Mouse (Mus musculus): Measurements from ENCODE around the gene Rarb.

The Rarb gene

DNA sequence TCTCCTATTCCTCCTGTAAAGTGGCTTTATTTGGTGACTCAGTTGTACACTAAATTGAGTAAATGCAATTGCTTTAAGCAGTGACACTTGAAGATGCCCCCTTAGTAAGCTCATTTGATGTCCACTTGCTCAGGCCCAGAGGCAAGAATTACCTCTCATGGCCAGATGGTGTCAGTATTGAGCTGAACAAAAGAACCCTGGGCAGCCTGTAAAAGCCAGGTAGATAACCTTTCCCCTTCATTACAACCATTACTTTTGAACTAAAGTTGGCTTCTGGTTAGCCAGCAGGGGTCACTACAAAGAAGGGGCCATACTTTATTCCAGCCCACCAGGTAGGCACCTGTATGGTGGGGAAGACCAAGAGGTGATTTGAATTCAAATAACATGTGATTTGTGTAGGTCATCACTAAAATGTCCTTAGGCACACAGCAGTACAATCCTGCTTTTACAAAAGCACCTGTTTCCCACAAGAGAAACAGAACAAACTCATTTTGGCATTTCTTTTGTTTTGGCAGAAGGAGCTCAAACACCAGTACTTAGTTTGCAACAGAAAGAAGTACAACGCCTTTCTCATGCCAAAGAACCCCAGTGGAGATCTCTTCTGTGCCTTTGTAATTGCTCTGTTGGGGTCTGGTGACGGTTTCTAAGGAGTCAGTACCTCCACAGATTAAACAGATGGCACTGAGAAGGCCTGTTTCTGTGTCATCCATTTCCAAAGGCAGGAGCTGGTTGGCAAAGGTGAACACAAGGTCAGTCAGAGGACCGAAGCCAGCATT is 384.4 kb downstream of the Rarb start:
- peak; percentile 75 for DNase-seq (ENCODE audit: low spot score)

DNA sequence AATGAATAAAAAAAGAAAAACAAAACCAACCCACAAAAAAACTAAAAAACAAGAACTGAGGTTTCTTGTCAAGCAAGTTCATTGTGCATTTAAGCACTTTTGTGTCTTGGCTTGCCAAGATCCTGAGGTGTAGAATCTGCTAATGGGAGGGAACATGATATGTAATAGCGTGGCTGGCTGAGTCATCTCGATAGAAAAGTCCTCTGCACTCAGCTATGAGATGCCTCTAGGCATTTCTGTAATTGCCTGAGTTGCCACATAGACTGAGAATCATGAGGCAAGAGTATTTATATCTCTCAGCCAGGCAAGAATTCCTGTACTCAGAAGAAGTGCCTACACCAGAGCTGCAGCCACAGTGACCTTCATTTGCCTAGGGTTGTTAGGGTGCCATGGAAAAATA is 385.8 kb downstream of the Rarb start:
- no peak for DNase-seq (ENCODE audit: low spot score)

DNA sequence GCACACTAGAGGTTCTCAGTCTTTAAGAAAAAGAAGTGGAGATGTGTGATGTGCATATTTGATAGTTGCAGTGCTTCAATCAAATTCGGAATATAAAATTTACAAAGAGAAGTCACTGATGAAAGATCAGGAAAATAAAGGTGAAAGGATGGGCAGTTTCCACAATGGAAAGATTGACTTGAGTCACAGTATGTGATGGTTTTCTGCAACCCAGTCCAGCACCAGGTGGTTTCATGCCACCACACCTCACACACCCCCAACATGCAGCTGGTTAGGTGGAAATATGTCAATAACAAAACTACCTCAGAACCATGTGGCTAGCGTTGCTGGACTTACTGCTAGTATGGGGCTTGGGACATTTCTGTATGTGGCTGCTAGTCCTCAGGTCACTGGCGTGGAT is 386.4 kb downstream of the Rarb start:
- no peak for DNase-seq (ENCODE audit: low spot score)

DNA sequence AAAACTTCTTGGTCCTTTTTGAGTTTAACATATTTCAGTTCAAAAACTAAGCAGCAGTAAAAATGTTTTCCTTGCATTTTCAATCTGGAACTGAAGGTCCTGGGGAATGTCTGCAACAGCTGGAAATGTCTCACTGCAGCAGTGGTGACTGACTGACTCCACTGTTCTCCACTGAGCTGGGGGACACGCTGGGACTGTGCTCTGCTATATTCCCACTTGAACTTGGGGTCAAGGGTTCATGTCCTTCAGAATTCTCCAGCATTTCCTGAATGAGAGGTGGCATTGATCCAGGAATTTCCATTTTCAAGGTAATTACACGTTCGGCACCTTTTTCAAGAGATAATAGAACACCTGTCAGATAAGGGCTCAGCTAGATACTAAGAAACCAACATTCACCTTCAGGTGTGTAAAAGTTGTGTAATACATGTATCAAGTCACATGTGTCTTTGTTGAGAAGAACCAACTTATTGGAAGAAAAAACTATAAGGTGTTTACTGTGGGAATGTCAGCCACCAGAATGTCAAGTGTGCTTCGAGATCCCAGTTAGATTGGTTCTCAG is 386.9 kb downstream of the Rarb start:
- DNase-seq (ENCODE audit: low spot score), result no peak

DNA sequence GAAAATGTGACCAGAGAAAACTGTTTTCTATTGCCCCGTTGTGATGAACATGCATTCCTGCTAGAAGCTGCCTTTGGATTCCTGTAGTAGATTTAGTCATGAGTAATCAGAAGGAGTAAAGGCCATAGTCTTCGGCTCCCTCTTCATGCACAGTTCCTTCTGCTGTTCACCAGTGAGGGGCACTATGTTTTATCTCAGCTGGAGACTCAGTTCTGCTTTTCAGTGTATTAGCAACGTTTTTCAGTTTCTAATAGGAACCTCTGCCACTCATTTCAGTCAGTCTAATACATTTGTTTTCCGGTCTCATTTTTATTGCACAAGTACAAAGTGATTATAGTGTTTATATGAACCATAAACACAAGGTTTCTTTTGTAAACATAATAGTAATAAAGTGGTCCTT is 391.4 kb downstream of the Rarb start:
- DNase-seq (ENCODE audit: low spot score), result no peak

DNA sequence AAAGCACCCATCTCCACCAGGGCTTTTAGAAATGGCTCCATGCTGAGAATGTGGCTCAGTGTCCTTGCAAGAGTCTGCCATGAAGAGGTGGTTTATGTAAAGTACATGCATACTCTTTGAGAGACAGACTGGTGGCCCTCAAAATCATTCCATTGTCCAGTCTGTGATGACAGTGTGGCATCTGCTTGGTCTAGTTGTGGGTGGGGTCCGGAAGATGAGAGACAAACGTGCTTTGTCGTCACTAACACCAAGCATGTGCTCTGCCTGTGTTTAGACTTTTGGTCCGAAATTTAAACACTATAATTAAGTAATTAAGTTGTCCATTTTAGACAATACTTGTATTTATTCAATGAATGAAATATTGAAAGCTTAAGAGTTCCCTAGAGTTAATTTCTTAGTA is 404.8 kb downstream of the Rarb start:
- no peak for DNase-seq (ENCODE audit: low spot score)

DNA sequence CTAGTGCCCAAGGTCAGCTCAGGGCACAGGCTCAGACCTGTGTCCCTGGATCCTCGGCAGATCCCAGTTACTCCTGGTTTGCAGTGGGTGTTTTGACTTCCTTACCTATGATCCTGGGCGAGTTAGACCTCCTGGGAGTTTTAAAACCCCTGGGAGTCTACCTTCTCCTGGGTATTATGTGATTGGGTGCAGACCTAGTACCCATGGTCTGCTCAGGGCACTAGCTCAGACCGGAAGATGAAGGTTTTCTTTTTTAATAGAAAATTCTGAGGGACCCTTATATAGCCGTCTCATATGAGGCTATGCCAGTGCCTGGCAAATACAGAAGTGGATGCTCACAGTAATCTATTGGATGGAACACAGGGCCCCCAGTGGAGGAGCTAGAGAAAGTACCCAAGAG is 413.8 kb downstream of the Rarb start:
- DNase-seq (ENCODE audit: low spot score), result no peak

DNA sequence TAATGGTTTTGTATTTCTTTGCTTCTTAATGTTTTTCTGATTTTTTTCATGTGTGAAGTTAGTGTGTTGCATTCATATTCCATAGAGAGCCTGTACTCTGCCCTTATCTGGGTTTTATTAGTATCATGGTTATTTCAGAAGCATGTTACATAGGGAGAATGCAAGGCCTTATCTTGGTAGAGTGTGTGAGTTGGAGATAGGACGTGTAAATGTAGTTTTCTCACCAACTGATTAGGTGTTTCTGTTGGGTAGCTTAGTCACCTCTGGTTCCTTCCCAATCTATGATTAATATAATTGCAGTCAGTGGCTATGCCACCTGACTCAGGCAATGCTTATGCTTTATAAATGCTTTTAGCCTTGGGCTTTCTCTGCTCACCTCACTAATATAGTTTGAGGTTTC is 434.2 kb downstream of the Rarb start:
- no peak for DNase-seq (ENCODE audit: low spot score)
